Comparison of ENCODE assay signal across 15 mouse cellular contexts in the genomic region with DNA sequence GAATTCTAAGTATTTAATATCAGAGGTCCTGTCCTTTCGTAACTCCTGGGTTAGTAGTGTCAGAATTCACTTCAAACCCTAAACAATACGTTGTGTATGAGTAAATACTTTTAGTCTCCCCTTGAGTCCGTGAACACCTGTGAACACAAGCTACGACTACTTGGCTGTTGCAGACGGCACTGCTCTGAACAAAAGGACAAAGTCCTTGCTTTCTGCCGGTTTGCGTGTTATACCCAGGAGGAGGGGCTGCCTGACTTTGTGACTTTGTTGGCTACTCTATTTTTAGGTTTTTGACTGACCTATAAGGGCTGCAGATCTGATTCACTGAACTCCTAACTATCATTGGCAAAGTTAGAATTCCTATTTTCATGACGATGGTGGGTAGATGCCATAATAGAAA. TPM values are rescaled to one million over a fixed set of nuclear protein-coding genes. Genes with fewer than 3 reads are reported as not detected.
A peak's percentile ranks its signal among the peaks of the same experiment; 100 is the strongest.
DNase-seq lines count a peak whose midpoint lies in the region; ATAC-seq and TF ChIP-seq lines count a peak whose summit lies in the region.
"Had no signal": no experiment of that assay in that cellular context is flagged by ENCODE, and none has a peak within 500 bp of the region (broad histone marks: within the 10 kb centered on the region; RNA-seq: fewer than 3 reads in every experiment).

No protein-coding gene starts in this region.

- H3K79me2 ChIP-seq in liver, adult 2 months (ENCODE audit: control insufficient read depth, insufficient read depth, low read length), result peaks cover 8% of the 10 kb centered on the region; the same call in 1 of the 2 replicates

- H3K4me1 ChIP-seq in heart, embryonic 14.5 days (ENCODE audit: control insufficient read depth in 2 of 2, insufficient read depth in 2 of 2, low read length in 2 of 2), result peaks cover 13 to 34% of the 10 kb centered on the region in 2 experiments
- H3K4me1 ChIP-seq in liver, adult 2 months (ENCODE audit: control insufficient read depth, insufficient read depth, low read length), result peaks cover 23% of the 10 kb centered on the region
- peaks cover 35% of the 10 kb centered on the region for H3K4me1 ChIP-seq in liver, embryonic 13.5 days (replicated peaks)
- peaks cover 13% of the 10 kb centered on the region for H3K4me1 ChIP-seq in midbrain, embryonic 11.5 days (ENCODE audit: control insufficient read depth, insufficient read depth, low read length)
- peaks cover 17% of the 10 kb centered on the region for H3K4me1 ChIP-seq in midbrain, embryonic 16.5 days (ENCODE audit: control insufficient read depth, insufficient read depth, low read length)

- intact Hi-C loops in heart, postnatal 25 days (cut with DNase I), result no loop called here

- TF ChIP-seq CTCF in liver, adult 2 months (IDR thresholded peaks at IDR 0.05; ENCODE audit: low read depth, low read length), result no peak

- no peak for ATAC-seq in heart, embryonic 14.5 days (ENCODE audit: insufficient number of reproducible peaks, insufficient read depth, low FRiP score, low read depth)
- no peak for ATAC-seq in liver, embryonic 13.5 days (ENCODE audit: low read depth)
- ATAC-seq in midbrain, embryonic 11.5 days (ENCODE audit: low FRiP score), result no peak
- no peak for ATAC-seq in midbrain, embryonic 16.5 days
- ATAC-seq: hindbrain, embryonic 16.5 days had no signal

- WGBS in heart, embryonic 14.5 days, result 65% methylated on average over 8 of the region's 8 CpGs
- WGBS in liver, adult 2 months, result 21% methylated on average over 8 of the region's 8 CpGs
- 82% methylated on average over 8 of the region's 8 CpGs for WGBS in liver, embryonic 13.5 days (ENCODE audit: insufficient replicate concordance)
- WGBS in midbrain, embryonic 11.5 days, result 96% methylated on average over 8 of the region's 8 CpGs
- WGBS in midbrain, embryonic 16.5 days, result 91% methylated on average over 8 of the region's 8 CpGs

- no peak overlapping the region for H3K27ac ChIP-seq in heart, embryonic 14.5 days (replicated peaks in 1 of 2; ENCODE audit: control insufficient read depth in 1 of 2, insufficient read depth in 1 of 2, low read depth in 2 of 2, low read length in 2 of 2)
- peak overlapping the region; percentile 99 for H3K27ac ChIP-seq in liver, adult 2 months (replicated peaks; ENCODE audit: insufficient read depth, low read depth, low read length)
- H3K27ac ChIP-seq in liver, embryonic 13.5 days, result 0 out of 2 replicates have a peak overlapping the region, but pooled peaks have one; percentile 9
- H3K27ac ChIP-seq in midbrain, embryonic 11.5 days (ENCODE audit: low read depth, low read length), result no peak overlapping the region
- no peak overlapping the region for H3K27ac ChIP-seq in midbrain, embryonic 16.5 days (ENCODE audit: low read length)
- H3K27ac ChIP-seq: neural tube, embryonic 13.5 days had no signal

- peaks cover 56% of the 10 kb centered on the region for H3K36me3 ChIP-seq in heart, embryonic 14.5 days (ENCODE audit: control insufficient read depth, insufficient read depth, low read length)
- peaks cover 15% of the 10 kb centered on the region; the same call in 1 of the 2 replicates for H3K36me3 ChIP-seq in liver, adult 2 months (ENCODE audit: control insufficient read depth, insufficient read depth, low read length)
- H3K36me3 ChIP-seq in liver, embryonic 13.5 days, result peaks cover 38% of the 10 kb centered on the region
- H3K36me3 ChIP-seq in midbrain, embryonic 11.5 days (ENCODE audit: control insufficient read depth, insufficient read depth, low read length), result peaks cover 12% of the 10 kb centered on the region; the same call in 1 of the 2 replicates
- peaks cover 12% of the 10 kb centered on the region for H3K36me3 ChIP-seq in midbrain, embryonic 16.5 days (ENCODE audit: control insufficient read depth, insufficient read depth, low read length)

- DNase-seq in heart, postnatal 25 days (ENCODE audit: low spot score), result no peak
- peak; percentile 90 for DNase-seq in liver, adult 2 months (ENCODE audit: extremely low read depth, low read depth, low spot score)
- no peak for DNase-seq in liver
- no peak for DNase-seq in liver, embryonic 13.5 days
- no peak for DNase-seq in midbrain, embryonic 11.5 days (ENCODE audit: low spot score, missing footprints)
- no peak for DNase-seq in layer of hippocampus, postnatal 14 days (ENCODE audit: low spot score in 2 of 2)
- DNase-seq: cerebellum, adult 11 months; layer of hippocampus, adult 9-11 months; lung, postnatal 36 days; midbrain, embryonic 14.5 days had no signal

- no peaks in the 10 kb centered on the region for H3K9me3 ChIP-seq in heart, embryonic 14.5 days (ENCODE audit: control insufficient read depth, low read length)
- H3K9me3 ChIP-seq in liver, embryonic 13.5 days (replicated peaks), result no peaks in the 10 kb centered on the region
- no peaks in the 10 kb centered on the region for H3K9me3 ChIP-seq in midbrain, embryonic 11.5 days (ENCODE audit: control insufficient read depth, low read length)
- H3K9me3 ChIP-seq in midbrain, embryonic 16.5 days (replicated peaks; ENCODE audit: control insufficient read depth, low read length, poor library complexity, severe bottlenecking), result no peaks in the 10 kb centered on the region
- H3K9me3 ChIP-seq: neural tube, embryonic 13.5 days had no signal

- no peaks in the 10 kb centered on the region for H3K27me3 ChIP-seq in heart, embryonic 14.5 days (ENCODE audit: control insufficient read depth, insufficient read depth, low read length)
- no peaks in the 10 kb centered on the region for H3K27me3 ChIP-seq in liver, adult 2 months (ENCODE audit: control insufficient read depth, insufficient read depth, low read length)
- H3K27me3 ChIP-seq in liver, embryonic 13.5 days, result no peaks in the 10 kb centered on the region
- no peaks in the 10 kb centered on the region for H3K27me3 ChIP-seq in midbrain, embryonic 11.5 days (ENCODE audit: control insufficient read depth, insufficient read depth, low read length)
- no peaks in the 10 kb centered on the region for H3K27me3 ChIP-seq in midbrain, embryonic 16.5 days (ENCODE audit: control insufficient read depth, insufficient read depth, low read depth, low read length)
- H3K27me3 ChIP-seq: neural tube, embryonic 13.5 days had no signal

- TF ChIP-seq POLR2A in liver, adult 2 months (IDR thresholded peaks at IDR 0.05; ENCODE audit: extremely low read depth, insufficient read depth, low read length), result no peak

- no peak overlapping the region for H3K4me3 ChIP-seq in heart, embryonic 14.5 days (ENCODE audit: control insufficient read depth in 1 of 2, insufficient read depth in 1 of 2, low read depth in 1 of 2, low read length in 2 of 2)
- peak overlapping the region; percentile 20; the same call in 1 of the 2 replicates for H3K4me3 ChIP-seq in liver, adult 2 months (ENCODE audit: insufficient read depth, low read depth, low read length)
- H3K4me3 ChIP-seq in liver, embryonic 13.5 days (replicated peaks), result no peak overlapping the region
- no peak overlapping the region for H3K4me3 ChIP-seq in midbrain, embryonic 11.5 days (ENCODE audit: low read depth, low read length)
- H3K4me3 ChIP-seq in midbrain, embryonic 16.5 days (ENCODE audit: low read depth, low read length), result no peak overlapping the region
- H3K4me3 ChIP-seq: erythroblast, embryonic 14.5 days; neural tube, embryonic 13.5 days had no signal

- peak overlapping the region; percentile 42; the same call in 1 of the 2 replicates for H3K9ac ChIP-seq in heart, embryonic 14.5 days (ENCODE audit: low read length)
- peak overlapping the region; percentile 77 for H3K9ac ChIP-seq in liver, adult 2 months (ENCODE audit: low read depth, low read length)
- no peak overlapping the region for H3K9ac ChIP-seq in liver, embryonic 13.5 days
- H3K9ac ChIP-seq in midbrain, embryonic 11.5 days (ENCODE audit: low read length), result no peak overlapping the region
- no peak overlapping the region for H3K9ac ChIP-seq in midbrain, embryonic 16.5 days (ENCODE audit: low read depth, low read length)

- H3K4me2 ChIP-seq in heart, embryonic 14.5 days (ENCODE audit: low read length), result peak overlapping the region; percentile 8
- H3K4me2 ChIP-seq in liver, embryonic 13.5 days, result peak overlapping the region; percentile 82
- H3K4me2 ChIP-seq in midbrain, embryonic 11.5 days, result no peak overlapping the region
- H3K4me2 ChIP-seq in midbrain, embryonic 16.5 days (ENCODE audit: low read length), result no peak overlapping the region

RNA-seq across cellular contexts. Expression of gene Zfp568, which starts 2.3 kb away (rescaled TPM):
- 23.7 and 27.4 TPM in 2 replicates for polyA plus RNA-seq in heart, embryonic 14.5 days (2014; fragmentation: Nextera tagmentation; extraction: Ambion mirVana)
- total RNA-seq in heart, postnatal 25 days (2021), result 10 to 100 TPM; 24.5 to 28.1 TPM
- 8.7 and 8.8 TPM in 2 replicates for total RNA-seq in liver, adult 2 months (2014; rRNA removed)
- 4.3 and 4.9 TPM in 2 replicates for polyA plus RNA-seq in liver, adult 2 months (2012; rRNA removed)
- polyA plus RNA-seq in liver, embryonic 13.5 days (2015; fragmentation: Nextera tagmentation; extraction: Ambion mirVana), result 8.5 and 10.9 TPM in 2 replicates
- polyA plus RNA-seq in midbrain, embryonic 11.5 days (2014; fragmentation: Nextera tagmentation; extraction: Ambion mirVana), result 11.7 and 13.0 TPM in 2 replicates
- polyA plus RNA-seq in midbrain, embryonic 16.5 days (2015; fragmentation: Nextera tagmentation; extraction: Ambion mirVana), result 3.4 and 4.3 TPM in 2 replicates
- total RNA-seq in layer of hippocampus, postnatal 14 days (2021), result 1 to 10 TPM; 5.1 to 5.3 TPM

RNA-seq across cellular contexts. Expression of gene Zfp74, which starts 32.2 kb away (rescaled TPM):
- polyA plus RNA-seq in heart, embryonic 14.5 days (2014; fragmentation: Nextera tagmentation; extraction: Ambion mirVana), result 8.0 and 8.6 TPM in 2 replicates
- 1 to 10 TPM; 6.6 to 7.8 TPM for total RNA-seq in heart, postnatal 25 days (2021)
- total RNA-seq in liver, adult 2 months (2014; rRNA removed), result 2.4 and 2.6 TPM in 2 replicates
- 2.3 and 2.7 TPM in 2 replicates for polyA plus RNA-seq in liver, adult 2 months (2012; rRNA removed)
- 2.0 and 2.6 TPM in 2 replicates for polyA plus RNA-seq in liver, embryonic 13.5 days (2015; fragmentation: Nextera tagmentation; extraction: Ambion mirVana)
- polyA plus RNA-seq in midbrain, embryonic 11.5 days (2014; fragmentation: Nextera tagmentation; extraction: Ambion mirVana), result 10.6 and 12.6 TPM in 2 replicates
- 24.4 and 26.7 TPM in 2 replicates for polyA plus RNA-seq in midbrain, embryonic 16.5 days (2015; fragmentation: Nextera tagmentation; extraction: Ambion mirVana)
- 10 to 100 TPM; 17.3 to 17.8 TPM for total RNA-seq in layer of hippocampus, postnatal 14 days (2021)

Comparison
In these comparisons a context has a peak if more than half of its experiments do, and no peak if none do; other contexts are left out.
1. H3K9ac ChIP-seq: peak in heart, embryonic 14.5 days (single experiment) and liver, adult 2 months (single experiment); none in liver, embryonic 13.5 days (single experiment), midbrain, embryonic 11.5 days (single experiment) and midbrain, embryonic 16.5 days (single experiment).
2. H3K27ac ChIP-seq: peak in liver, adult 2 months (single experiment) and liver, embryonic 13.5 days (single experiment); none in heart, embryonic 14.5 days (0 of 2), midbrain, embryonic 11.5 days (single experiment) and midbrain, embryonic 16.5 days (single experiment).
3. H3K4me2 ChIP-seq: peak in heart, embryonic 14.5 days (single experiment) and liver, embryonic 13.5 days (single experiment); none in midbrain, embryonic 11.5 days (single experiment) and midbrain, embryonic 16.5 days (single experiment).